Mouse (Mus musculus) bone marrow macrophage, adult 2 months (primary cell): ENCODE results near the gene Shbg. TPM values are rescaled to one million over a fixed set of nuclear protein-coding genes. Genes with fewer than 3 reads are reported as not detected.

Experiments used
- H3K27ac ChIP-seq: 2 replicates; pipeline ENCODE4 v1.5.1; 2012; ENCODE audit warnings: low read depth, low read length; ENCODE audit not compliant: insufficient read depth
- H3K4me1 ChIP-seq: 2 replicates; pipeline ENCODE4 v1.6.1; 2012; ENCODE audit warnings: low read length; ENCODE audit not compliant: control insufficient read depth, insufficient read depth
- H3K4me3 ChIP-seq: 2 replicates; pipeline ENCODE4 v1.5.1; 2012; ENCODE audit warnings: mild to moderate bottlenecking, low read length, moderate library complexity; ENCODE audit not compliant: insufficient read depth
- CTCF ChIP-seq: IDR thresholded peaks from 2 replicates; pipeline ENCODE4 v1.5.1; 2012; ENCODE audit warnings: low read depth, mild to moderate bottlenecking, low read length, moderate library complexity
- POLR2A ChIP-seq: IDR thresholded peaks from 2 replicates; pipeline ENCODE4 v1.6.1; 2012; ENCODE audit warnings: mild to moderate bottlenecking, low read depth, low read length, borderline replicate concordance
- polyA plus RNA-seq: library from polyadenylated mRNA; stranded (reverse); fragments of >200 nt; gene quantifications from 2 replicates; pipeline ENCODE4 v1.2.4, GENCODE M21; 2012; ENCODE audit not compliant: missing spikeins, insufficient read depth, insufficient read length

The Shbg gene
- polyA plus RNA-seq, 1 experiment = not detected

- H3K4me3 ChIP-seq = no peak overlapping the region
- H3K4me1 ChIP-seq = no peaks in the 10 kb centered on the region
- H3K27ac ChIP-seq = no peak overlapping the region
- TF ChIP-seq CTCF (no peak), POLR2A (no peak)
Measured at GRCm38 (mm10) chr11:69603516-69603915, 14.2 kb downstream of the Shbg start.

GRCm38 (mm10) chr11:69601768-69602167, 15.9 kb downstream of the Shbg start:
- Histone ChIP-seq H3K4me1 (no peaks in the 10 kb centered on the region), H3K4me3 (no peak overlapping the region), H3K27ac (no peak overlapping the region)
- TF ChIP-seq POLR2A = no peak
- no peak for TF ChIP-seq CTCF

- TF ChIP-seq POLR2A (no peak), CTCF (no peak)
- no peak overlapping the region for H3K4me3 ChIP-seq
- peaks cover 7% of the 10 kb centered on the region for H3K4me1 ChIP-seq
- H3K27ac ChIP-seq = no peak overlapping the region
Measured at GRCm38 (mm10) chr11:69600098-69600497, 17.6 kb downstream of the Shbg start.

- Histone ChIP-seq H3K27ac (no peak overlapping the region), H3K4me3 (no peak overlapping the region), H3K4me1 (peaks cover 7% of the 10 kb centered on the region)
- no peak for TF ChIP-seq POLR2A
- TF ChIP-seq CTCF = no peak
Measured at GRCm38 (mm10) chr11:69599436-69599835, 18.3 kb downstream of the Shbg start.

GRCm38 (mm10) chr11:69594853-69595252, 22.9 kb downstream of the Shbg start:
- H3K27ac ChIP-seq = no peak overlapping the region
- H3K4me1 ChIP-seq = peaks cover 7% of the 10 kb centered on the region
- no peak overlapping the region for H3K4me3 ChIP-seq
- no peak for TF ChIP-seq CTCF
- no peak for TF ChIP-seq POLR2A

- H3K27ac ChIP-seq = no peak overlapping the region
- TF ChIP-seq POLR2A = no peak
- TF ChIP-seq CTCF = no peak
- H3K4me1 ChIP-seq = peaks cover 7% of the 10 kb centered on the region
- H3K4me3 ChIP-seq = no peak overlapping the region
Measured at GRCm38 (mm10) chr11:69592799-69593198, 24.9 kb downstream of the Shbg start.

- H3K4me1 ChIP-seq = peaks cover 7% of the 10 kb centered on the region
Measured at GRCm38 (mm10) chr11:69591899-69592637, 25.6 kb downstream of the Shbg start.

GRCm38 (mm10) chr11:69591424-69591823, 26.3 kb downstream of the Shbg start:
- Histone ChIP-seq H3K4me3 (no peak overlapping the region), H3K27ac (no peak overlapping the region), H3K4me1 (peaks cover 12% of the 10 kb centered on the region)
- TF ChIP-seq CTCF = no peak
- no peak for TF ChIP-seq POLR2A

More at GRCm38 (mm10) chr11:69591899-69592637, 25.6 kb downstream of the Shbg start:
- TF ChIP-seq POLR2A (no peak), CTCF (no peak)
- no peak overlapping the region for H3K27ac ChIP-seq
- no peak overlapping the region for H3K4me3 ChIP-seq

- Histone ChIP-seq H3K27ac (no peak overlapping the region), H3K4me1 (peaks cover 16% of the 10 kb centered on the region), H3K4me3 (no peak overlapping the region)
- TF ChIP-seq POLR2A (no peak), CTCF (no peak)
Measured at GRCm38 (mm10) chr11:69590622-69591021, 27.1 kb downstream of the Shbg start.

GRCm38 (mm10) chr11:69589207-69589834, 28.4 kb downstream of the Shbg start:
- TF ChIP-seq POLR2A (no peak), CTCF (no peak)
- Histone ChIP-seq H3K27ac (no peak overlapping the region), H3K4me1 (peaks cover 23% of the 10 kb centered on the region), H3K4me3 (no peak overlapping the region)
